Mouse (Mus musculus): ENCODE data around the gene Jarid2. TPM values are rescaled to one million over a fixed set of nuclear protein-coding genes. Genes with fewer than 3 reads are reported as not detected.

The Jarid2 gene
- total RNA-seq, 1 experiment from 2014 or later: 52.8 TPM

DNA sequence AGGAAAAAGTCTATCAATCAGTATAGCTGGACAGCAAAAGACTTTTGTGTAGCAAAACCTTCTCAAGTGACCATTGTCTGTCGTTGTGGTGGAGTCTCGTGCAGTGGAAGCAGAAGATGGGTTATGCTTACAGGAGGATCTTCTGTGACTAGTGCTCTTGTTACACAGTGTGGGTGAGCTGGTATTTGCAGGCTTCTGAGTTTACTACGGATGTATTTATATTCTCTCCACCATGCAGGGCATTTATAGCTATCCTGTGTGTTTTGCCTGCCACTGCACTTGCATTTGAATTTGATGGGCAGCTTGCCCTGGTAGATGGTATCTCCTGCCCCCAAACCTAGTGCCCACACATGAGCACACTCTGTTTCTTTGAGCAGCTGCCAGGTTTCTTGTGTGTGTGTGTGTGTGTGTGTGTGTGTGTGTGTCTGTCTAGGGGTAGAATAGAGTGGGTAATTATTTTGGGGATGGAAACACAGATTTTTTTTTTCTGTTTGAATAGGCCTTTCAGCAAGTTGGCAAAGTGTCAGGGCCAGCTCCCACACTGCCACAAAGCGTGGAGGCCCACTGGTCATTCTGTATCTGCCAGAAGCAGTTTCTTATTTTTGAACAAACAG is 138.9 kb downstream of the Jarid2 start:
- ATAC-seq (replicated peaks in 1 of 2; ENCODE audit: insufficient read depth in 1 of 2, low FRiP score in 2 of 2, low TSS enrichment in 1 of 2, low read depth in 1 of 2, poor library complexity in 2 of 2, severe bottlenecking in 2 of 2): no peak

- peak; percentile 91 to 92 for ATAC-seq (replicated peaks in 1 of 2; ENCODE audit: insufficient read depth in 1 of 2, low FRiP score in 2 of 2, low TSS enrichment in 1 of 2, low read depth in 1 of 2, poor library complexity in 2 of 2, severe bottlenecking in 2 of 2)
Observed at GRCm38 (mm10) chr13:44869418-44870119, 140.3 kb downstream of the Jarid2 start.

DNA sequence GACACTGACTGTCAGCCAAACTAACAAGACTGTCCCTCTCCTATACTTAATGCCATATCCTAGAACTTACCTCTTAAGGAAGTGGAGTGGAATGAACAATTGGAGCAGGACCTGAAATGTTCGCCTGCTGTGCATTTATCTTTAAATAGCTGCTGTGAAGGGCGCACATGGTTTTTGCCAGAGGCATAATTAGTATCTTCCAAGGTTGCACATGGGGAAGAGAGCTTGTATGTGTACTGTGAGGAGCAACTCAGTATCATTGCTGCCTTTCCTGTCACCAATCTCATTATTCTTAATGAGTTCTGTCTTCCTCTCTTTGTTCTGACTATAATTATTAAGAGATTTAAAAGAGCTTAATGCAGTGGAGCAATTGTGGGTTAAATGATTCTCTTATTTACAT is 147.5 kb downstream of the Jarid2 start:
- no peak for ATAC-seq (replicated peaks in 1 of 2; ENCODE audit: insufficient read depth in 1 of 2, low FRiP score in 2 of 2, low TSS enrichment in 1 of 2, low read depth in 1 of 2, poor library complexity in 2 of 2, severe bottlenecking in 2 of 2)

- ATAC-seq (replicated peaks in 1 of 2; ENCODE audit: insufficient read depth in 1 of 2, low FRiP score in 2 of 2, low TSS enrichment in 1 of 2, low read depth in 1 of 2, poor library complexity in 2 of 2, severe bottlenecking in 2 of 2): no peak
Observed at GRCm38 (mm10) chr13:44881001-44881400, 151.7 kb downstream of the Jarid2 start.

DNA sequence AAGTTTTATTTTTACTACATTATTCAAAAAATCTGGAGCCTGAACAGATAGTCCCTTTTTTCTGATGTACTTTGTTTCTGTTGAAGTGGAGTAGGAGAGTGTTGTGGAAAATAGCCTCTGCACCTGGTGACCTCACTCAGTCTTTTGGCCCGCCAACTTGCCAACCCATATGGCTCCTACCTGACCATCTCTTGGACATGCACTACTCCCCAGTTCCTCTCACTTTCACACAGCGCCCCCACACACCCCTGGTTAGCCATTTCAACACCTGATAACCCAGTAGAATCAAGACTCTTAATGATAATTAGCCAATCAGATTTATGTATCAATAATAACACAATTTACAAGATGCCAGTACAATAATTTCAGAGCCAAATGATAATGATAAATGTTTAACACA is 156.9 kb downstream of the Jarid2 start:
- no peak for ATAC-seq (replicated peaks in 1 of 2; ENCODE audit: insufficient read depth in 1 of 2, low FRiP score in 2 of 2, low TSS enrichment in 1 of 2, low read depth in 1 of 2, poor library complexity in 2 of 2, severe bottlenecking in 2 of 2)

DNA sequence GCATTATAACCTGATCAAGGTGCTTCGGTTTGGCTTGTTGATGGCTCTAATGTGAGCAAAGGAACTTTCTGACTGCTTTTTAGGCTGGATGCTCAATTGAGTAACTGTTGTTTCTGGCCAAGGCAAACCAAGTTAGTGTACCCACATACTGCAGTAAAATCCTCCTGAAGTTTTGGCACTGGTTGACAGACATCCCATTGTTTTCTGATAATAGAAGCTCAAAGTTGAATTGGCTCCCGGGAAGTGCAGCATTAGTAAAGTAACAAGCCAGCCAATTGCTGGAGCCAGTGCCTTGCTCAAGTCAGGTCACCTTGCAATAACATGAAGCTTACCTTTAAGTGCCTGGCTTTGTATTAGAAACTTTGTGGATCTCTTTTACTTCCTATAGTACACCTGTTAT is 161.3 kb downstream of the Jarid2 start:
- no peak for ATAC-seq (replicated peaks in 1 of 2; ENCODE audit: insufficient read depth in 1 of 2, low FRiP score in 2 of 2, low TSS enrichment in 1 of 2, low read depth in 1 of 2, poor library complexity in 2 of 2, severe bottlenecking in 2 of 2)

DNA sequence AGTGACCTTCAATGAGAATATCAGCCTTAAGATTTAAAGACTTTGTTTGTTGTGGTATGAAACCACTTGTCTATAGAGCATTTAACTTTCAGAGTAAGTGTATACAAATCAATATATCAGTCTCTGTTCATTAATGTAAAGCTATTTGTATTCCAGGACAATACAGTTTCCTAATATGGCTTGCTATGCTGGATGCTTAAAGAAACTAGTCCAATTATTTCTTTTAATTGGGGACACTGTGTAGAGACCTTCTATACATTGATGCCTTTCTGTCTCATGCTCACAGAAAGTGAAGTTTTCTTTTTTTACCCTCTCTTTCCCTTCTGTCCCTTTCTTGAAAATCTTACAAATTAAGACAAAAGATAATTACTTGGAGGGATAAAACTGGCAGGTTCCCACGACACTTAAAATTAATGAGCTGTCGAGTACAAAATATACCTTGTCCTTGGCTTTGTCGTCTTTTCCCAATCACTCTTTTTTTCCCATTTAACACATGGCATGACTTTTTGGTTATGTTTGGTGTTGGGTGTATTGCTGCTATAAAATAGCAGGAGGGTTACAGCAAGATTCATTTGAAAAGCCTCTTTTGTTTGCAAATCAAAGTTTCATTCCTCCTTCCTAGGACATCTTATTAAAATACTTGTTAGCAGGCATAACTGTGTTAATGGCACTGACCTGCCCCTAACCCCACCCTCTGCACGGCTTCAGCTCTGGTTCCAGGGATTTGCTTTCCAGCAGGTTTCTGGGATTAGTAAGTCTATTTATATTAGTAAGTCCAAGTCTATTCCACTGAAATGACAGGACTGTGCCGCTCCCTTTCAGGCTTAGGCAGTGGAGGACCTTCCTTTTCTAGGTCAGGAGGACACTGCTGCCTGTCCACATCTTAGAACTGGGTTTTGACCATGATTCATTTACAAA is 162.8 kb downstream of the Jarid2 start:
- ATAC-seq (replicated peaks in 1 of 2; ENCODE audit: insufficient read depth in 1 of 2, low FRiP score in 2 of 2, low TSS enrichment in 1 of 2, low read depth in 1 of 2, poor library complexity in 2 of 2, severe bottlenecking in 2 of 2): no peak

DNA sequence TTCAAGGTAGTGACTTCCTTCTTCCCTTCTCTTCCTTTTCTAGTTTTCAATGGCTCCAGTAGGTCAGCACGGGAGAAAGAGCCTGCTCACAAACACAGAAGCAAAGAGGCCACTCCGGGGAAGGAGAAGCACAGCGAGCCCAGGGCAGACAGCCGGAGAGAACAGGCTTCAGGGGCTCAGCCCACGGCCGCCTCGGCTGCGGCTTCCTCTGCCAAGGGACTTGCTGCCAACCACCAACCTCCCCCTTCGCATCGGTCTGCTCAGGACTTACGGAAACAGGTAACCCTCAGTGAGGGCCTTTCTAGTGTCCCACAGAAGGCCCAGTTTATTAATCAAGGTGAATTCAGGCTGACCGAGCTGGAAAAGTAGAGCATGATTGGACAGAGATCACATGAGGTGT is 166.9 kb downstream of the Jarid2 start:
- ATAC-seq (replicated peaks in 1 of 2; ENCODE audit: insufficient read depth in 1 of 2, low FRiP score in 2 of 2, low TSS enrichment in 1 of 2, low read depth in 1 of 2, poor library complexity in 2 of 2, severe bottlenecking in 2 of 2): no peak

- no peak for ATAC-seq (replicated peaks in 1 of 2; ENCODE audit: insufficient read depth in 1 of 2, low FRiP score in 2 of 2, low TSS enrichment in 1 of 2, low read depth in 1 of 2, poor library complexity in 2 of 2, severe bottlenecking in 2 of 2)
Observed at GRCm38 (mm10) chr13:44902299-44902698, 173.0 kb downstream of the Jarid2 start.

DNA sequence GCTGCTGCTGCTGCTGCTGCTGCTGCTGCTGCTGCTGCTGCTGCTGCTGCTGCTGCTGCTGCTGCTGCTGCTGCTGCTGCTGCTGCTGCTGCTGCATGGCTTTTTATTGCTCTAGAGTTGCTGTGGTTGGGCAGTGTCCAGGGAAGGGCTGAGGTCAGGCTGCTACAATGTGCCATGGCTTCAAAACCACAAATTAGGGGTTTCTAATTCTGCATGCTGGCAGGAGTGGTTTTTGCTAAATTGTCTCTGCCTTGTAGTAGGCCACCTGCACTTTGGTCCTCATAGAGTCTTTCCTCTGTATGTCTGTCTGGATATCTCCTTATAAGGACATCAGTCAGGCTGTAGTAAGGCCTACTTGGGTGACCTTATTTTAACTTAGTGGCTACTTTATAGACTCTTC is 174.1 kb downstream of the Jarid2 start:
- ATAC-seq (replicated peaks in 1 of 2; ENCODE audit: insufficient read depth in 1 of 2, low FRiP score in 2 of 2, low TSS enrichment in 1 of 2, low read depth in 1 of 2, poor library complexity in 2 of 2, severe bottlenecking in 2 of 2): no peak

GRCm38 (mm10) chr13:44904271-44904670 is 175.0 kb downstream of the Jarid2 start:
- ATAC-seq (replicated peaks in 1 of 2; ENCODE audit: insufficient read depth in 1 of 2, low FRiP score in 2 of 2, low TSS enrichment in 1 of 2, low read depth in 1 of 2, poor library complexity in 2 of 2, severe bottlenecking in 2 of 2): no peak

DNA sequence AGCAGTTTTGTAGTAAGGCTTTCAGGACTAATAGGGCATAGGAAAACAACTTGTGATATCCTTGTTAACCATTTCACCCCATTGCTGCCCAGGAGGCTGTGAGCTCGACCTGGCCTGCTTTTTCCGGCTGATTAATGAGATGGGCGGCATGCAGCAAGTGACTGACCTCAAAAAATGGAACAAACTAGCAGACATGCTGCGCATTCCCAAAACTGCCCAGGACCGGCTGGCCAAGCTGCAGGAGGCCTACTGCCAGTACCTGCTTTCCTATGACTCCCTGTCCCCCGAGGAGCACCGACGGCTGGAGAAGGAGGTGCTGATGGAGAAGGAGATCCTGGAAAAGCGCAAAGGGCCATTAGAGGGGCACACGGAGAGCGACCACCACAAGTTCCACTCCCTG is 176.9 kb downstream of the Jarid2 start:
- ATAC-seq (replicated peaks in 1 of 2; ENCODE audit: insufficient read depth in 1 of 2, low FRiP score in 2 of 2, low TSS enrichment in 1 of 2, low read depth in 1 of 2, poor library complexity in 2 of 2, severe bottlenecking in 2 of 2): no peak

DNA sequence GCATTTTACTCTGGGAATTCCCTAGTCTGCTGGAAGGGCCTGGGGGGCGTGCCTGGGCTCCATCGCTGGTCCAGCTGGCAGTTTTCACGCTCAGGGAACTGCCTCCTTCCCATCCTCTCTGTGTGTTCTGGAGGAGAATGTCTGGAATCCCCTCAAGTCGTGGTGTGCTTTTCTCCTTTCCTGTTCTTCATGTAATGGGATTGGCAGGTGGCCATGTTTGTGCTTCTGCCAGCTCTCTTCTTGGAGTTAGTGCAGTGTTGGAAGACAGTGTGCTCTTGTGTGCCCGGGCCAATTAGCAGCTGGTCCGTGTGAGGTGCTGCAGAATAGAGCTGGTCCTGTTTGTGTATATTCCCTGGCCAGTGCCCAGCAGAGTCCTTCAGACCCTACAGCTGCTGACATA is 178.4 kb downstream of the Jarid2 start:
- ATAC-seq (replicated peaks in 1 of 2; ENCODE audit: insufficient read depth in 1 of 2, low FRiP score in 2 of 2, low TSS enrichment in 1 of 2, low read depth in 1 of 2, poor library complexity in 2 of 2, severe bottlenecking in 2 of 2): no peak

DNA sequence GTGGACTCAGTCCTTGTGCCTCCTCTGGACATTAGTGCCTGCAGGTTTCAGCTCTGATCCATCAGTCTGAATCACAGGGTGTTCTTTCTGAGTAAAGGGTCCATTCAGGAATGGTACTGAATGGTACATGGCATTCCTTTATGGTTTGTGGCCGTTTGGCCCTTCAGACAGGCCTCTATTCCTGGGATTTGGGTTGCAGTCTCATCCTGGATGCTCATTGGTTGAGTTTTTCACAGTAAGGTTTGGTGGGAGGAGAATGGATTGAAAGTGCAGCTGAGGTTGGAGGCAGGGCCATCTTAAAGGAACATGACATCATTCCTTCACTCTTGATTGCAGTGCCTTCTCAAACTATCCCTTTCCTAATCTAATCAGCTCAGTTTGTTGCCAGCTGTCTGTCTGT is 179.5 kb downstream of the Jarid2 start:
- no peak for ATAC-seq (replicated peaks in 1 of 2; ENCODE audit: insufficient read depth in 1 of 2, low FRiP score in 2 of 2, low TSS enrichment in 1 of 2, low read depth in 1 of 2, poor library complexity in 2 of 2, severe bottlenecking in 2 of 2)

GRCm38 (mm10) chr13:44912851-44913250 is 183.6 kb downstream of the Jarid2 start:
- ATAC-seq (replicated peaks in 1 of 2; ENCODE audit: insufficient read depth in 1 of 2, low FRiP score in 2 of 2, low TSS enrichment in 1 of 2, low read depth in 1 of 2, poor library complexity in 2 of 2, severe bottlenecking in 2 of 2): no peak

GRCm38 (mm10) chr13:44913560-44913959 is 184.3 kb downstream of the Jarid2 start:
- ATAC-seq (replicated peaks in 1 of 2; ENCODE audit: insufficient read depth in 1 of 2, low FRiP score in 2 of 2, low TSS enrichment in 1 of 2, low read depth in 1 of 2, poor library complexity in 2 of 2, severe bottlenecking in 2 of 2): no peak

DNA sequence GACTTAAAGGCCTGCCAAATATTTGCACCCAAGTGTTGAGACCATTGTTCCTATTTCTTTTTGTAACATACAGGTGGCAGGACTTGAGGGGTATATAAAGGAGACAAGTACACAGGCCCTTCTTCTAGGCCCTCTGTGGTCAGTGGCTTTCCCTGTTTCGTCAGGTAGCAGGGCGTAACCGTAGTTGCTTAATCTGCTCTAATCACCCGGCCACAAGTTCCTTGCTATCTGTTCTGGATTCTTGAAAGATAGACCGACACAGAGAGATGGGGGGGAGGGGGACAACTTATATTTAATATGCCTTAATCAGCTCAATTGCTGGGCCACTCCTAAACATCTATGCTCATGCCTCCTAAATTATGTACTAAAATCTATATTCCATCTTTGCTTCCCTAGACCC is 186.1 kb downstream of the Jarid2 start:
- peak in 1 of 2 experiments; percentile 41; a peak in 1 of 4 replicates for ATAC-seq (replicated peaks in 1 of 2; ENCODE audit: insufficient read depth in 1 of 2, low FRiP score in 2 of 2, low TSS enrichment in 1 of 2, low read depth in 1 of 2, poor library complexity in 2 of 2, severe bottlenecking in 2 of 2)

- 0 out of 4 replicates have a peak, but pooled peaks of 1 of the 2 experiments have one; percentile 19 for ATAC-seq (replicated peaks in 1 of 2; ENCODE audit: insufficient read depth in 1 of 2, low FRiP score in 2 of 2, low TSS enrichment in 1 of 2, low read depth in 1 of 2, poor library complexity in 2 of 2, severe bottlenecking in 2 of 2)
Observed at GRCm38 (mm10) chr13:44915945-44916344, 186.7 kb downstream of the Jarid2 start.
